Mouse (Mus musculus) CH12.LX (cell line): ENCODE data around the gene Erf. TPM values are rescaled to one million over a fixed set of nuclear protein-coding genes. Genes with fewer than 3 reads are reported as not detected.

Experiments
- DNase-seq: peaks from one replicate; pipeline ENCODE4 v3.0.0-alpha.2; 2013; ENCODE audit errors: extremely low read depth
- H3K27ac ChIP-seq: 2 replicates; pipeline ENCODE4 v1.5.1; 2012; ENCODE audit warnings: low read depth, mild to moderate bottlenecking, control low read depth, moderate library complexity; ENCODE audit not compliant: insufficient read depth
- H3K27me3 ChIP-seq: replicated peaks from 2 replicates; pipeline ENCODE3; 2012; ENCODE audit warnings: inconsistent platforms
- H3K36me3 ChIP-seq, 2 experiments: replicated peaks in 1 of 2; 2 replicates each; pipeline versions ENCODE3 to v1.6.1; 2012; ENCODE audit warnings: inconsistent platforms in 1 of 2, low read length in 1 of 2, mild to moderate bottlenecking in 1 of 2, mixed read lengths in 1 of 2, moderate library complexity in 1 of 2; ENCODE audit not compliant: control insufficient read depth in 1 of 2, insufficient read depth in 1 of 2
- H3K4me1 ChIP-seq, 2 experiments: 2 replicates each; pipeline ENCODE4 v1.6.1; 2012; ENCODE audit warnings: inconsistent platforms in 1 of 2, moderate library complexity in 1 of 2; ENCODE audit not compliant: insufficient read depth in 2 of 2, control insufficient read depth in 1 of 2
- H3K4me2 ChIP-seq: 2 replicates; pipeline ENCODE4 v1.6.1; 2012; ENCODE audit warnings: low read depth, mild to moderate bottlenecking, control low read depth; ENCODE audit not compliant: poor library complexity, insufficient read depth, severe bottlenecking
- H3K4me3 ChIP-seq, 3 experiments: fragments of 150-350 bp in 1 of 3; sonication (generic) in 1 of 3; replicated peaks in 1 of 3; 2 replicates each; pipeline versions ENCODE3 to v1.5.1; 2011 to 2012; ENCODE audit warnings: low read depth in 2 of 3, low read length in 2 of 3, mild to moderate bottlenecking in 2 of 3, moderate library complexity in 2 of 3, control low read depth in 1 of 3, improper control_type of control experiment in 1 of 3, inconsistent platforms in 1 of 3, mixed read lengths in 1 of 3; ENCODE audit not compliant: poor library complexity in 1 of 3
- H3K79me2 ChIP-seq: replicated peaks from 2 replicates; pipeline ENCODE4 v1.6.1; 2012; ENCODE audit warnings: mild to moderate bottlenecking, moderate library complexity; ENCODE audit not compliant: control insufficient read depth, poor library complexity, insufficient read depth, severe bottlenecking; ENCODE audit errors: extremely low read depth
- H3K9ac ChIP-seq: 2 replicates; pipeline ENCODE4 v1.6.1; 2012; ENCODE audit warnings: low read depth, mild to moderate bottlenecking, control low read depth, moderate library complexity; ENCODE audit not compliant: insufficient read depth
- H3K9me3 ChIP-seq: replicated peaks from 2 replicates; pipeline ENCODE3; 2012; ENCODE audit warnings: low read length, inconsistent platforms, mixed read lengths
- CHD1 ChIP-seq: IDR thresholded peaks from 2 replicates; pipeline ENCODE4 v1.6.1; 2012; ENCODE audit warnings: low read depth, low read length, improper control_type of control experiment, inconsistent platforms
- CTCF ChIP-seq, 2 experiments: IDR thresholded peaks in 1 of 2; conservative IDR thresholded peaks in 1 of 2; 2 replicates each; pipeline ENCODE4 v1.5.1; 2011 to 2012; ENCODE audit warnings: low read depth in 2 of 2, low read length in 2 of 2, improper control_type of control experiment in 1 of 2, inconsistent platforms in 1 of 2, mild to moderate bottlenecking in 1 of 2, moderate library complexity in 1 of 2
- ELF1 ChIP-seq: IDR thresholded peaks from 2 replicates; pipeline ENCODE4 v1.6.1; 2014; ENCODE audit warnings: low read depth, mild to moderate bottlenecking, inconsistent platforms, low read length, improper control_type of control experiment
- ETS1 ChIP-seq: conservative IDR thresholded peaks from 2 replicates; pipeline ENCODE4 v1.6.1; 2012; ENCODE audit warnings: low read depth, mild to moderate bottlenecking, inconsistent platforms, low read length, improper control_type of control experiment, moderate library complexity
- GABPA ChIP-seq: IDR thresholded peaks from 2 replicates; pipeline ENCODE4 v1.6.1; 2012; ENCODE audit warnings: low read depth, low read length, improper control_type of control experiment, inconsistent platforms; ENCODE audit not compliant: insufficient replicate concordance
- JUN ChIP-seq: IDR thresholded peaks from 2 replicates; pipeline ENCODE4 v1.6.1; 2011; ENCODE audit warnings: low read depth, mild to moderate bottlenecking, low read length, improper control_type of control experiment, moderate library complexity; ENCODE audit not compliant: insufficient read depth
- MXI1 ChIP-seq: IDR thresholded peaks from 2 replicates; pipeline ENCODE4 v1.6.1; 2011; ENCODE audit warnings: mild to moderate bottlenecking, low read depth, low read length, improper control_type of control experiment
- MYC ChIP-seq: IDR thresholded peaks from 2 replicates; pipeline ENCODE4 v1.6.1; 2011; ENCODE audit warnings: low read depth, mild to moderate bottlenecking, improper control_type of control experiment, low read length
- NELFE ChIP-seq: IDR thresholded peaks from 2 replicates; pipeline ENCODE4 v1.6.1; 2011; ENCODE audit warnings: low read depth, low read length, improper control_type of control experiment
- NRF1 ChIP-seq: IDR thresholded peaks from 2 replicates; pipeline ENCODE4 v1.6.1; 2014; ENCODE audit warnings: low read depth, mild to moderate bottlenecking, inconsistent platforms, low read length, improper control_type of control experiment, moderate library complexity
- POLR2A ChIP-seq: IDR thresholded peaks from 2 replicates; pipeline ENCODE4 v1.6.1; 2011; ENCODE audit warnings: low read depth, mild to moderate bottlenecking, improper control_type of control experiment, low read length
- POLR2AphosphoS2 ChIP-seq: IDR thresholded peaks from 2 replicates; pipeline ENCODE4 v1.6.1; 2011; ENCODE audit warnings: low read depth, low read length, improper control_type of control experiment
- RAD21 ChIP-seq: IDR thresholded peaks from 2 replicates; pipeline ENCODE4 v1.6.1; 2011; ENCODE audit warnings: low read depth, mild to moderate bottlenecking, low read length, improper control_type of control experiment, moderate library complexity
- SIN3A ChIP-seq: IDR thresholded peaks from 2 replicates; pipeline ENCODE4 v1.6.1; 2012; ENCODE audit warnings: low read length, improper control_type of control experiment, inconsistent platforms
- SMC3 ChIP-seq: IDR thresholded peaks from 2 replicates; pipeline ENCODE4 v1.6.1; 2011; ENCODE audit warnings: low read depth, low read length, improper control_type of control experiment
- TCF12 ChIP-seq: IDR thresholded peaks from 2 replicates; pipeline ENCODE4 v1.6.1; 2014; ENCODE audit warnings: low read depth, mild to moderate bottlenecking, inconsistent platforms, low read length, improper control_type of control experiment
- UBTF ChIP-seq: IDR thresholded peaks from 2 replicates; pipeline ENCODE4 v1.6.1; 2012; ENCODE audit warnings: low read depth, mild to moderate bottlenecking, inconsistent platforms, low read length, improper control_type of control experiment, moderate library complexity
- USF1 ChIP-seq: IDR thresholded peaks from 2 replicates; pipeline ENCODE4 v1.6.1; 2014; ENCODE audit warnings: low read depth, mild to moderate bottlenecking, inconsistent platforms, low read length, improper control_type of control experiment
- USF2 ChIP-seq: conservative IDR thresholded peaks from 2 replicates; pipeline ENCODE4 v1.6.1; 2011; ENCODE audit warnings: low read depth, low read length, improper control_type of control experiment
- ZC3H11A ChIP-seq: IDR thresholded peaks from 2 replicates; pipeline ENCODE4 v1.6.1; 2012; ENCODE audit warnings: low read depth, mild to moderate bottlenecking, inconsistent platforms, low read length, improper control_type of control experiment
- ZMIZ1 ChIP-seq: IDR thresholded peaks from 2 replicates; pipeline ENCODE4 v1.6.1; 2012; ENCODE audit warnings: low read depth, mild to moderate bottlenecking, inconsistent platforms, low read length, improper control_type of control experiment
- ZNF384 ChIP-seq: IDR thresholded peaks from 2 replicates; pipeline ENCODE4 v1.6.1; 2012; ENCODE audit warnings: low read depth, low read length, improper control_type of control experiment, inconsistent platforms
- dilution Hi-C: fragments of 300-500 bp; cut with MboI; formaldehyde crosslinking; loops from 2 replicates; pipeline ENCODE4 v1.14.3; 2020; ENCODE audit warnings: low sequenced_read_pairs; ENCODE audit not compliant: extremely low pct_unique_long_range_greater_than_20kb, extremely low pct_ligation_motif_present
- in situ Hi-C: fragments of 300-500 bp; cut with MboI; formaldehyde crosslinking; loops from 3 replicates; pipeline ENCODE4 v1.14.3; 2019; ENCODE audit warnings: low sequenced_read_pairs, low pct_ligation_motif_present, low pct_unique_long_range_greater_than_20kb, mixed read lengths
- polyA plus RNA-seq: library from polyadenylated mRNA; unstranded; fragments of >175 nt; gene quantifications from 2 replicates; pipeline ENCODE4 v1.2.1, GENCODE M21; 2012; ENCODE audit warnings: low read depth; ENCODE audit not compliant: insufficient read length
- total RNA-seq, 2 experiments: library from RNA; depleted of rRNA; stranded (reverse); fragments of 300-350 nt in 1 of 2; fragments of >200 nt in 1 of 2; gene quantifications; 2 replicates each; pipeline ENCODE4 v1.2.3; 2012 to 2014

The Erf gene
- total and polyA plus RNA-seq, 3 experiments = 6.1 to 15.4 (median 13.2) TPM

DNA sequence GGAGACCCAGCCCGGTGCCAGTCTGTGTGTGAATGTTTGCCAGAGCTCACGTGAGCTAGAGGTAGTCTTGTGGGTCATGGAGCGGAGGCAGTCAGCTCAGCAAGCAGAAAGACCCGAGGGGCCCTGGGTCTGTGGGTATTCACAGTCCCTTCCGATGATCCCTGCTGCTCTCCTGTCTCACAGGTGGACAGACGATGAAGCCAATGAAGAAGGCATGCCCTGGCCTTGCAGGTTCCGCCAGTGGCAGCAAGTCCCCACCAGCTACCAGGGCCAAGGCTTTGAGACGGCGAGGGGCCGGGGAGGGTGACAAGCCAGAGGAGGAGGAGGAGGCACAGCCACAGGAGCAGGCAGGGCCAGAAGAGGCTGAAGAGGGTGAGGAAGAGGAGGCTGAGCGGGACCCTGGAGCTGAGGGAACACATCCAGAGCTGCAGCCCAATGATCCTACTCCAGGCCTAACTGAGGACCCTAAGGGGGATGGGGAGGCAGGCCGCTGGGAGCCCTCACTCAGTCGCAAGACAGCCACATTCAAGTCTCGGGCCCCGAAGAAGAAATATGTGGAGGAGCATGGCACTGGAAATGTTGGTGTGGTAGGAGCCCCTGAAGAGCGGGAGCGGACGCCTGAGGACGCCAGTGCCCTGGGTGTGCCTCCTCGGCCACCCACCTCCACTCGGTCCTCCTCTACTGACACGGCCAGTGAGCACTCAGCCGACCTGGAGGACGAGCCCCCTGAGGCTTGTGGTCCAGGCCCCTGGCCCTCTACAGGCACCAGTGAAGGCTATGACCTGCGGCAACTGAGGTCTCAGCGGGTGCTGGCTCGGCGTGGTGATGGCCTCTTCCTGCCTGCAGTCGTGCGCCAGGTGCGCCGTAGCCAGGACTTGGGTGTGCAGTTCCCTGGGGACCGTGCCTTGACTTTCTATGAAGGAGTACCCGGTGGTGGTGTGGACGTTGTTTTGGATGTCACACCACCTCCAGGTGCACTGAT, 20.4 kb upstream of the Erf start:
- no peak overlapping the region for H3K9ac ChIP-seq
- TF ChIP-seq USF1 (no peak), MYC (no peak), JUN (no peak), MXI1 (no peak), POLR2A (no peak), USF2 (no peak), UBTF (no peak), ETS1 (no peak)
- H3K4me2 ChIP-seq = no peak overlapping the region
- 0 out of 2 replicates have a peak, but pooled peaks cover 2% of the 10 kb centered on the region for H3K79me2 ChIP-seq
- peaks cover 30 to 54% of the 10 kb centered on the region in 2 experiments for H3K36me3 ChIP-seq
- H3K27me3 ChIP-seq = no peaks in the 10 kb centered on the region
- H3K4me1 ChIP-seq = peaks cover 42 to 63% of the 10 kb centered on the region in 2 experiments
- H3K9me3 ChIP-seq = no peaks in the 10 kb centered on the region
- dilution Hi-C loops = no loop called here
- DNase-seq = no peak
- 0 out of 2 replicates have a peak overlapping the region, but pooled peaks have one; percentile 81 for H3K27ac ChIP-seq
- in situ Hi-C loops = loop anchor here (10.0 kb wide), 1 partner anchor 86 kb away; no protein-coding TSS in a partner anchor
- H3K4me3 ChIP-seq = no peak overlapping the region

DNA sequence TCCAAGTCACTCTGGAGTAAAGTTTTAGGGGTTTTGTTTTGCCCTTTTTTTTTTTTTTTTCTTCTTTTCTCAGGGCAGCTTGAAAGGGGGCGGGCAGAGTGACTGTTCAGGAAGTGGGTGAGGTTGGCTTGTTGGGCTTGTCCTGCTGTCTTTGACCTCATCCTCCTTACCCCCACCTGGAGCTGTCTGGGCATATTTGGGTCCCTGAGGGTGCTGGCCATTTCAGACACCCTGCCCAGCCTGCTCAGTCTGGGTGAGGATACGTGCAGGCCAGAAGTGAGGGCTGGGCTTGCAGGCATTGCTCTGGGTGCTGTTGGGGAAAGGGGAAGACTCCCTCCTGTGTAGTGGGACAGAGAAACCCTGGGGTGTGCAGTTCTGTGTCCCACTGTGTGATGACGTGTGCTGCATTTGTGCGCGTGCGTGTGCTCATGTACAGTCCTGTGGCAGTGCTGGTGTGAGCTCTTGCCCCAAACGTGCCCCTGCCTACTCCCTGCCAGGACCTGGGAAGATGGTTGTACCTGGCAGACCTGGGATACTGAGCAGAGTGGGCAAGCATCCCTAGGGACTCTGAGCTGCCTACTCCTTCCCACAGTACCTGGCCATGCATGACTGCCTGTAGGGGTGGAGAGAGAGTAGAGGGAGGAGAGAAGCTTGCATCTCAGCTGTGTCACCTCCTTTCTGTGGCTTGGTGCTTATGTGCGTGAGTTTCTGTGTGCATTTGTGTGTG, 19.1 kb upstream of the Erf start:
- peak overlapping the region; percentile 81 for H3K27ac ChIP-seq

More for the DNA sequence above, 19.1 kb upstream of the Erf start:
- Histone ChIP-seq H3K4me3 (peak overlapping the region; percentile 77 to 97 (median 93)), H3K27me3 (no peaks in the 10 kb centered on the region), H3K9ac (peak overlapping the region; percentile 91), H3K79me2 (0 out of 2 replicates have a peak, but pooled peaks cover 2% of the 10 kb centered on the region), H3K4me2 (peak overlapping the region; percentile 90), H3K36me3 (peaks cover 30 to 42% of the 10 kb centered on the region in 2 experiments), H3K4me1 (peaks cover 35 to 50% of the 10 kb centered on the region in 2 experiments), H3K9me3 (no peaks in the 10 kb centered on the region)
- DNase-seq = peak; percentile 65
- TF ChIP-seq NRF1 = peak; percentile 83
- TF ChIP-seq ETS1 = 0 out of 2 replicates have a peak, but pooled peaks have one; percentile 27
- peak; percentile 36; the same call in 1 of the 2 replicates for TF ChIP-seq POLR2A
- TF ChIP-seq UBTF = no peak
- TF ChIP-seq GABPA = no peak
- no peak for TF ChIP-seq JUN
- TF ChIP-seq ZMIZ1 = 0 out of 2 replicates have a peak, but pooled peaks have one; percentile 35
- TF ChIP-seq ZC3H11A = no peak
- TF ChIP-seq ELF1 = peak; percentile 52
- TF ChIP-seq CTCF (conservative IDR thresholded peaks at IDR 0.05 in 1 of 2, IDR thresholded peaks at IDR 0.05 in 1 of 2; ENCODE audit: low read depth in 2 of 2, low read length in 2 of 2) = no peak
- no peak for TF ChIP-seq NELFE
- no peak for TF ChIP-seq RAD21
- TF ChIP-seq USF1 = no peak
- TF ChIP-seq ZNF384 = peak; percentile 90
- no peak for TF ChIP-seq POLR2AphosphoS2
- TF ChIP-seq USF2 = no peak
- 0 out of 2 replicates have a peak, but pooled peaks have one; percentile 13 for TF ChIP-seq TCF12
- TF ChIP-seq SIN3A = peak; percentile 43; the same call in 1 of the 2 replicates
- peak; percentile 71 for TF ChIP-seq MXI1
- TF ChIP-seq SMC3 = no peak
- TF ChIP-seq CHD1 = no peak
- dilution Hi-C loops = no loop called here
- in situ Hi-C loops = loop anchor here (10.0 kb wide), 1 partner anchor 85 kb away; no protein-coding TSS in a partner anchor
